Mouse (Mus musculus) C2C12 (cell line): Measurements from ENCODE around the gene Zfp974. TPM values are rescaled to one million over a fixed set of nuclear protein-coding genes. Genes with fewer than 3 reads are reported as not detected.
"Not testable (repeated sequence)": the region's sequence is repeated elsewhere in the genome, so short reads cannot be mapped to it uniquely, and the experiment has no call there.

ENCODE experiments used
- H3K27me3 ChIP-seq: one replicate; pipeline ENCODE4 v1.6.1; 2011; ENCODE audit not compliant: control insufficient read depth, insufficient read depth, insufficient read length
- H3K36me3 ChIP-seq: one replicate; pipeline ENCODE4 v1.6.1; 2011; ENCODE audit not compliant: control insufficient read depth, insufficient read depth
- H3K4me3 ChIP-seq: one replicate; pipeline ENCODE4 v1.5.1; 2011; ENCODE audit warnings: mild to moderate bottlenecking, control low read depth; ENCODE audit not compliant: poor library complexity, insufficient read depth, severe bottlenecking
- H3K79me2 ChIP-seq: one replicate; pipeline ENCODE4 v1.6.1; 2011; ENCODE audit not compliant: control insufficient read depth, insufficient read depth
- H3K79me3 ChIP-seq: one replicate; pipeline ENCODE4 v1.6.1; 2011; ENCODE audit warnings: low read depth, control low read depth
- H3ac ChIP-seq: one replicate; pipeline ENCODE3; 2011; ENCODE audit warnings: low read depth; ENCODE audit not compliant: control insufficient read depth, insufficient read length
- CEBPB ChIP-seq: IDR thresholded peaks from one replicate; pipeline ENCODE4 v1.6.1; 2011; ENCODE audit warnings: low read depth, mild to moderate bottlenecking, control low read depth, moderate library complexity
- CTCF ChIP-seq: IDR thresholded peaks from one replicate; pipeline ENCODE4 v1.5.1; 2011; ENCODE audit not compliant: control insufficient read depth, insufficient read depth, insufficient read length
- FOSL1 ChIP-seq: IDR thresholded peaks from one replicate; pipeline ENCODE4 v1.8.0; 2011; ENCODE audit warnings: mild to moderate bottlenecking, low read length; ENCODE audit not compliant: poor library complexity, insufficient read depth, severe bottlenecking
- MAX ChIP-seq: IDR thresholded peaks from one replicate; pipeline ENCODE4 v1.6.1; 2011; ENCODE audit warnings: mild to moderate bottlenecking, control low read depth
- MYOD1 ChIP-seq: IDR thresholded peaks from one replicate; pipeline ENCODE4 v1.6.1; 2011; ENCODE audit warnings: low read depth; ENCODE audit not compliant: control insufficient read depth, insufficient read length
- MYOG ChIP-seq: IDR thresholded peaks from one replicate; pipeline ENCODE4 v1.6.1; 2011; ENCODE audit not compliant: control insufficient read depth, insufficient read length; ENCODE audit errors: extremely low read depth
- USF1 ChIP-seq: IDR thresholded peaks from one replicate; pipeline ENCODE4 v1.6.1; 2011; ENCODE audit warnings: low read depth, mild to moderate bottlenecking, control low read depth, moderate library complexity
- polyA plus RNA-seq: library from polyadenylated mRNA; unstranded; fragments of >200 nt; fragmentation: generic; extraction: Trizol; gene quantifications from one replicate; pipeline ENCODE4 v1.2.1, GENCODE M21; 2012; ENCODE audit warnings: missing spikeins

The Zfp974 gene
- polyA plus RNA-seq, 1 experiment: 1.5 TPM

DNA sequence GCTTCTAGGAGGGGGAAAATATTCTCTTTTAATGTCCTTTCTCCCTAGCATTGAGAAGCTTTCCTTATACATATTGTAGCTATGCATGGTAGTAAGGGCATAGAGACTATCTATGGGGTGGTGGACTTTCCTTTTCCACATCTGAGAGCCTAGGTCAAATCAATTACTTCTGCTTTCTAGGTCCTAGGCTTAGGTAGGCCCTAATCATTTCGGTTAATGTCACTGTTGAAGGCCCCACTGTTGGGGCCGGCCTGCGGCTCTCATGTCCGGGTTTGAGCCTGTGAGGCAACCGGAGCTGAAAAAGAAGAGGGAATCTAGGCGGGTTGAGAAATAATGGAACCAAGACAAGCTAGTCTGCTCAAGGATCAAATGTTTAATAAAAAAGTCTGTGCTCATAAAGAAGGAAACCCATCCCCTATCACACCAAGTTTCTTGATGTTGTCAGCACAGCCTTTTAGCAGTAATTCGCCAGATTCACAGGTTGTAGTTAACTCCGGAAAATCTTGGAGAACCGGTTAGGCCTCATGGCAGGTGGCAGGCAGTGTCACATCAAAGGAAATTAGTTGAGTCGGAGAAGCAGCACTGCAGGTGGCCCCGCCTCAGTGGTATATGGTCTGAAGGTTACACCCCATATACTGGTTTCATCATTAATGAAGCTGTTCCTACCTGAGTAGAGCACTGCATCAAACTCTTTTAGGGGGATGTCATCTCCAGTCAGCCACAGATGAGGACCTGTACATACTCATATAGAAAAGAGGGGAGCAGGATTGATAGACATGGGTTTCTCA lies 24.0 kb downstream of the Zfp974 start:
- H3K36me3 ChIP-seq: no peaks in the 10 kb centered on the region
- TF ChIP-seq CTCF: no peak
- TF ChIP-seq MAX: no peak
- TF ChIP-seq MYOD1: no peak
- TF ChIP-seq USF1: no peak
- TF ChIP-seq MYOG: no peak
- no peak for TF ChIP-seq CEBPB
- TF ChIP-seq FOSL1: no peak
- H3ac ChIP-seq: no peak overlapping the region
- H3K27me3 ChIP-seq: no peaks in the 10 kb centered on the region
- no peaks in the 10 kb centered on the region for H3K79me3 ChIP-seq
- H3K4me3 ChIP-seq: no peak overlapping the region
- no peaks in the 10 kb centered on the region for H3K79me2 ChIP-seq

DNA sequence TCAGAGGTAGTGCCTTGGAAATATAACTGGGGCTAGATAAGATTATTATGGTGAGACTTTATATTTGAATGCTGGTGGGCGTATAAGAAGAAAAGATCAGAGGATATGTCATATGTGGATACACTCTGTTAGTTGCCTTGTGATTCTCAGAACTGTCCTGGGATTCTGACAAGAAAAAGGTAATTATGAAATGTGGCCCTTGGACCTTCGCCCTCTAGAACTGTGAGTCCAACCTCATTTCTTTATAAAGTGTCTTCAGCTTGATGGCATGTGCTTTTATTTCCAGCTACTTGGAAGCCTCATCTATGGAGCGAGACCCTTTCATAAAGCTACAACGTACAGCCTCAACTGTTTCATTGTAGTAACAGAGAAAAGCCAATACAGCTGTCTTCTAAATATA lies 28.7 kb downstream of the Zfp974 start:
- H3K27me3 ChIP-seq: no peaks in the 10 kb centered on the region

DNA sequence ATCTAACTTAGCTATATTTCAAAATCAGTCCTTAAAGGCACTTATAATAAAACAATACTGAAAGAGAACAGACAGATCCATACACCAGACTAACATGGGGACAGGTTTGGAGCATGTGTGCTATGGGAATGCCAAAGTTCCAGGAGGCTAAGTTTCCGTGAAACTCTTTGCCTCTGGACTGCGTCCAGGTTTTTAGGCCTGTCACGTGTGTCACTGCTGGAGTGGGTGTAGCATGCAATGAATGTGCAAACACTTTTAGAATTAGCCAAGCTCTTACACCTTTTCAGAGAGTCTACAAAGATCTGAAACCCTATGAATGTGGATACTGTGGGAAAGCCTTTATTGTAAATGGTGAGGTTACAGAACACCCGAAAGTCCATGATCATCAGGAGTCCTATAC lies 47.5 kb downstream of the Zfp974 start:
- H3K36me3 ChIP-seq: no peaks in the 10 kb centered on the region

More for the DNA sequence above, 28.7 kb downstream of the Zfp974 start:
- Histone ChIP-seq H3ac (no peak overlapping the region), H3K79me2 (no peaks in the 10 kb centered on the region), H3K4me3 (no peak overlapping the region), H3K36me3 (no peaks in the 10 kb centered on the region), H3K79me3 (no peaks in the 10 kb centered on the region)
- TF ChIP-seq CTCF (no peak), MYOD1 (no peak), MAX (no peak), FOSL1 (no peak), CEBPB (no peak), USF1 (no peak), MYOG (no peak)

DNA sequence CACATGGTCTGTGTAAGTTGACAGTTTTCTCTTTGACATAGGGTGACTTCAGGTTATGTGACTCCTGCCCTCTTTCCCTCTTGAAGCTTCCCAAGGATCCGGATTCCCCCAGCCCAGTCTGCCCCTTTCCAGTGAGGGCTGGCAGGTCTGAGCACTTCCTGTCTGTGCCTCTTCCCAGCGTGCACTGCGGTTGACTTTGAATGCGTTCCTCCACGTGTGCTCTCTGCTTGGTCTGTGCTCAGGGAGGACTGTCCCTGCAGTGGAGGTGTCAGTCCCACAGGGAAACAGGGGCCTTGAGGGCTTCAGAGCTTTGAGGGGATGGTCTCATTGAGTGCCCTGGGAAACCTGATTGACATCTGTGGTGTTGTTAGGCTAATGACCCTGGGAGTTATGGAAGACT lies 66.7 kb downstream of the Zfp974 start:
- H3K27me3 ChIP-seq, H3K4me3 ChIP-seq, H3K36me3 ChIP-seq, H3ac ChIP-seq, H3K79me2 ChIP-seq, H3K79me3 ChIP-seq: not testable (repeated sequence)

More for the DNA sequence above, 47.5 kb downstream of the Zfp974 start:
- no peak overlapping the region for H3K4me3 ChIP-seq
- H3K27me3 ChIP-seq: no peaks in the 10 kb centered on the region
- no peaks in the 10 kb centered on the region for H3K79me3 ChIP-seq
- H3ac ChIP-seq: no peak overlapping the region
- no peaks in the 10 kb centered on the region for H3K79me2 ChIP-seq
- TF ChIP-seq MYOG (no peak), CTCF (no peak), CEBPB (no peak), MAX (no peak), MYOD1 (no peak), USF1 (no peak), FOSL1 (no peak)

DNA sequence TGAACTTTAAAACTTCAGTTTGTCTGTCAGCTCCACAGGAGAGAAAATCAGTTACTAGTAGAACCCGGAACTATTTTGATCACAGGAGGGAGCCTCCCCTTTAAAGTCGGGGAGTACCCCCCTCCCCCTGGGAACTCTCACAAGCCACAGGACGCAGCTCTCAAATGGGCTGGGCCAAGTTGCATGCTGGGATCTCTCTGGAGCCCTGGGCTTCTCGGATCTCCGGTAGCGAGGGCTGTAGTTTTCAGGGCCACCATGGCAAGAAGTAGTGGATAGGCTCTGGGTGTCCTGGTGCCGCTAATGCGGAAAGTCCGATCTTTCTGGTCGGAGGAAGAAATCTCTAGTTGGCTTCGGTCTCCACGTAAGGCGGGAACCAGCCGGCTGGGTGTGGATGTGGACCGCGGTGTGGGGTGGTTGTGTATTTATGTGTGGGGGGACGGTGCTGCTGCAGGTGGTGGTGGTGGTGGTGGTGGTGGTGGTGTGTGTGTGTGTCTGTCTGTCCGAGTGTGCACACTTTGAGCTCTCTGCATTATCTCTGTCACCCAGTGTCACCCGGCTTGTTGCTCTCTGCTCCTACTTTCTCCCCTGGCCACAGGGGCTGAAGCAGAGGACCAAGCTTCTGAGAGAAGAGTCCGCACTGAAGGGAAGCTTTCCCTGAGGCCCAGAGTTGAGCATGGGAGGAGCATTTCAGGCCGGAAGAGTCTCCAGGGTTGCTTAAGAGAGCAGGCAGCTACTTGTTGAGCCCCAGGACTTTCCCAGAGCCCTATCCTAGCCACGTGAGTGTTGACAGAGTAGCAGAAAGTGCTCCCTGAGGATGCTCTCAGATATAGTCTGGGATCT lies 68.6 kb downstream of the Zfp974 start:
- no peaks in the 10 kb centered on the region for H3K79me3 ChIP-seq
- H3K27me3 ChIP-seq: no peaks in the 10 kb centered on the region
- peaks cover 4% of the 10 kb centered on the region for H3K36me3 ChIP-seq
- TF ChIP-seq FOSL1 (no peak), MYOD1 (no peak), MYOG (no peak), CEBPB (no peak), CTCF (no peak), MAX (no peak), USF1 (no peak)
- peak overlapping the region; percentile 37 for H3K4me3 ChIP-seq
- H3K79me2 ChIP-seq: no peaks in the 10 kb centered on the region
- peak overlapping the region; percentile 84 for H3ac ChIP-seq
